Mouse (Mus musculus): ENCODE measurements around the gene Fam136a.

The Fam136a gene

DNA sequence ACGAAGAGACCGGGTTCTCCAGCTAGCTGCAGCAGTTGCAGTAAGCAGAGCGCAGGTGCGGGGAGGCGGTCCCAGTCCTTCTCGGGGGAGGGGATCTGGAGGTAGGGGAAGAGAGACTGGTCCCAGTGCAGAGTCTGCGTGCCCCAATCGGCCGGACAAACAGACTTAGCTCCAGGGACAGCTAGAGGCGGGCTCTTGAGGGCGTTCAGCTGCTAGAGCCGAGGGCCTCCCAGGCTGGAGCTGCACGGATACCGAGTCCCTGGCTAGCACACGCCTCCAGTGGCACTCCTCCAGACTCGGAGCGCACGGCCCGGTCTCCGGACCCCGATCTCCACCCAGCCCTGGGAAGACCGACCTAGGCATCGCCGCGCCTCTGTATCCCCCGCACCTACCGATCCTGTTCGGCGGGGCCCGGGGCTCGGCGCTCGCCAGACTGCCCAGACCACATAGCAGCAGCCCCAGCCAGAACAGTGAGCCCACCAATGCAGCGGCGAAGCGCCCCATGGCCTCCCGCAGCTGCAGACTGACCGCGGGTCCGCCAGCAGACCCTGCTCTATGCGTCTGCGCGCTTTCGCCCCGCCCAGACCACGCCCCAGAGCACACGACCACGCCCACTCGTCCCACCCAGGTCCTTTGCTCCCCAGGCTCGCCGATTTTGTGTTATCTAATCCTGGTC is 31.3 kb downstream of the Fam136a start, which contains the start of gene Pcyox1:
Gene Pcyox1, minus strand, starts transcription at position 574 of the 676 bp plus-strand sequence.
- peak; percentile 77 for DNase-seq (ENCODE audit: low read depth, low spot score)

DNA sequence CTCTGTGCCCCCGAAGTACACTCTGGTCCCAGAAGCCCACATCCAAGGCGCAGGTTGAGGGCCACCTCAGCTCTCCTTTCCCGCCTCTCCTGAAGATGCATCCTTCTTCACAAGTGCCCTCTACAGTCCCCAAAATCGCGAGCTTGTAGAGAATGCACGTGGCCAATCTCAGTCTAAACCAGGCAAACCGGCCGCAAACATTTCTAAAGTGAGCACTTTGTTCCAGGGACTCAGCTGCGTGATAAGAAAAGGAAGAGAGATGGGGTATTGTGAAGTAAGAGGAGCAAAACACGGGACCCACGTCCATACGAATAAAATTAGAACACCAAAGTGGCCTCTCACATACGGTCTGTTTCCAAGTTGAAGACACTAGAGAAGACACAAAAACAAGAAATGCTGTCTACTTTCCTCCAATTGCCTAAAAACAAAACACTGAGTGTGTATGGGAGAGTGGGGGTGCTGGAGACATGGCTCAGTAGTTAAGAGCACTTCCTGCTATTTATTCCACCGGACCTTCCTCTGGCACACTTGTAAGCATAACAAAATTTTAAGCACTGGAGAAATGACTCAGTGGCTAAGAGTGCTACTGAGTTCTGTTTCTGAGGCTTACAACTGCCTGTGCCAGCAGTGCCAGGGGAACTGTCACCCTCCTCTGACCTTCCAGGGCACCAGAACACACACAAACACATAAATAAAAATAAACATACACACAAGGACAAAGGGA is 32.0 kb downstream of the Fam136a start:
- no peak for DNase-seq (ENCODE audit: low read depth, low spot score)

DNA sequence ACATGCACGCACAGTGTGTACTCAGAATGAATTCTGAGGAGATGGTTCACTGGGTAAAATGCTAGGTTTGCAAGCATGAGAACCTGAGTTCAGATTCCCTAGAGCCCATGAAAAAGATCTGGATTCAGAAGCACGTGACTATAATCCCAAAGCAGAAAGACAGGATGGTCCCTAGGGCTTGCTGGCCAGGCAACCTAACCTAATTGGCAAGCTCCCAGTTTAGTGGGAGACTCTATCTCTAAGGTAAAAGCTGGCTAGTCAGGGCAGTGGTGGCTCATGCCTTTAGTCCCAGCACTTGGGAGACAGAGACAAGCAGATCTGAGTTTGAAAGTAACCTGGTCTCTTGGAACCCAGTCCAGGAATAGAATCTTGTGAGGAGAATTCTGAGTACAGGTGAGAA is 33.5 kb downstream of the Fam136a start:
- no peak for DNase-seq (ENCODE audit: low read depth, low spot score)

- DNase-seq (ENCODE audit: low read depth, low spot score) = no peak
Measured at GRCm38 (mm10) chr6:86399995-86400394, 34.5 kb downstream of the Fam136a start.

GRCm38 (mm10) chr6:86400972-86401371 is 35.5 kb downstream of the Fam136a start:
- DNase-seq (ENCODE audit: low read depth, low spot score) = peak; percentile 61

DNA sequence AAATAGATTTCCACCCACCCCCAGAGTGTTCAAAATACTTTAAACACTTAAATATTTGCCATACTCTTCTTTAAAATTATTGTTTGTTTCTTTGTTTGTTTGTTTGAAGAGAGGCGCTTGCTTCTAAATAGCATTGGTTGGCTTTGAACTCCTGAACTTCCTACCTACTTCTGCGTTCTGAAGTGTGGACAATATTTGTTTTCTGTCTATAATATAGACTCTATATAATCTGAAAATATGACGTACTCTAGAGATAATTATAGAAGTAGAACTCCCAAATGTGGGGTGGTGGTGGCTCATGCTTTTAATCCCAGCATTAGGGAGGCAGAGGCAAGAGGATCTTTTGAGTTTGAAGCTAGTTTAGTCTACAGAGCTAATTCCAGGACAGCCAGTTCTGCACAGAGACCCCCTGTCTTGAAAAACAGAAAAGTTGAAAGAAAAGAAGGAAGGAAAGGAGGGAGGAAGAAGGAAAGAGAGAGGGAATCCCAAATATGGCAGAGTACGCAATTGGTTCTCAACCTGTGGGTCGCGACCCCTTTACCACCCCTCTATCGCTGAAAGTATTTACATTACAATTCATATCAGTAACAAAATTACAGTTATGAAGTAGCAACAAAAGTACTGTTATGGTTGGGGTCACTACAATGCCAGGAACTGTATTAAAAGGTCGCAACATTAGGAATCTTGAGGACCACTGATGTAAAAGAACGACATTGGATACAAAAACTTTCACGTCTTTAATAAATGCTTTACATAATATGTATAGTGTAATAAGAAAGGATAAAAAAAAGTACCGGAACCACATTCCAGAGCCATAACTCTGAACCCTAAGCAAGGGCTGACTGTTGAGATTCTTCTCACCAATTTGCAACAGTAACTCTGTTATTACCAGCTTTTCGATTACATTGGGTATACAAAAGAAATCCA is 37.5 kb downstream of the Fam136a start:
- DNase-seq (ENCODE audit: low read depth, low spot score) = no peak

- peak; percentile 87 for DNase-seq (ENCODE audit: low read depth, low spot score)
Measured at GRCm38 (mm10) chr6:86403728-86404099, 38.3 kb downstream of the Fam136a start.

GRCm38 (mm10) chr6:86404100-86404861 is 38.8 kb downstream of the Fam136a start, which contains the start of gene Tia1:
Gene Tia1, plus strand, starts transcription at chr6:86404219.
- peak; percentile 99 for DNase-seq (ENCODE audit: low read depth, low spot score)

GRCm38 (mm10) chr6:86404996-86405395 is 39.5 kb downstream of the Fam136a start:
- no peak for DNase-seq (ENCODE audit: low read depth, low spot score)

GRCm38 (mm10) chr6:86406306-86406705 is 40.9 kb downstream of the Fam136a start:
- peak; percentile 66 for DNase-seq (ENCODE audit: low read depth, low spot score)

- DNase-seq (ENCODE audit: low read depth, low spot score) = no peak
Measured at GRCm38 (mm10) chr6:86418711-86419110, 53.3 kb downstream of the Fam136a start.

- no peak for DNase-seq (ENCODE audit: low read depth, low spot score)
Measured at GRCm38 (mm10) chr6:86419239-86419638, 53.8 kb downstream of the Fam136a start.
